Mouse (Mus musculus): ENCODE results near the gene Rac2. TPM values are rescaled to one million over a fixed set of nuclear protein-coding genes. Genes with fewer than 3 reads are reported as not detected.

Rac2 gene
- polyA plus RNA-seq, 1 experiment: not detected

GRCm38 (mm10) chr15:78591680-78592451, 19.3 kb upstream of the Rac2 start:
- H3K27me3 ChIP-seq (ENCODE audit: control insufficient read depth, insufficient read depth, low read length, poor library complexity, severe bottlenecking): no peaks in the 10 kb centered on the region
- H3K9ac ChIP-seq (ENCODE audit: low read depth, poor library complexity, severe bottlenecking): no peak overlapping the region
- H3K27ac ChIP-seq (ENCODE audit: insufficient read depth, low read length): no peak overlapping the region
- H3K36me3 ChIP-seq (ENCODE audit: control insufficient read depth, insufficient read depth, low read length, poor library complexity, severe bottlenecking): no peaks in the 10 kb centered on the region
- H3K4me3 ChIP-seq (ENCODE audit: low read depth, low read length): no peak overlapping the region
- H3K9me3 ChIP-seq (replicated peaks; ENCODE audit: control insufficient read depth, insufficient read depth, low read length, poor library complexity, severe bottlenecking): no peaks in the 10 kb centered on the region
- TF ChIP-seq POLR2A (IDR thresholded peaks at IDR 0.05; ENCODE audit: insufficient read depth, low read length) (no peak), EP300 (IDR thresholded peaks at IDR 0.05; ENCODE audit: insufficient read depth, low read depth, low read length) (no peak), CTCF (IDR thresholded peaks at IDR 0.05; ENCODE audit: low read depth, low read length) (no peak)
- no peaks in the 10 kb centered on the region for H3K4me1 ChIP-seq (ENCODE audit: control insufficient read depth, insufficient read depth, low read length)

GRCm38 (mm10) chr15:78590785-78591184, 18.2 kb upstream of the Rac2 start:
- H3K4me1 ChIP-seq (ENCODE audit: control insufficient read depth, insufficient read depth, low read length): no peaks in the 10 kb centered on the region

GRCm38 (mm10) chr15:78589936-78590335, 17.4 kb upstream of the Rac2 start:
- Histone ChIP-seq H3K27me3 (ENCODE audit: control insufficient read depth, insufficient read depth, low read length, poor library complexity, severe bottlenecking) (no peaks in the 10 kb centered on the region), H3K27ac (ENCODE audit: insufficient read depth, low read length) (no peak overlapping the region), H3K4me1 (ENCODE audit: control insufficient read depth, insufficient read depth, low read length) (no peaks in the 10 kb centered on the region), H3K9me3 (replicated peaks; ENCODE audit: control insufficient read depth, insufficient read depth, low read length, poor library complexity, severe bottlenecking) (no peaks in the 10 kb centered on the region), H3K36me3 (ENCODE audit: control insufficient read depth, insufficient read depth, low read length, poor library complexity, severe bottlenecking) (no peaks in the 10 kb centered on the region), H3K9ac (ENCODE audit: low read depth, poor library complexity, severe bottlenecking) (no peak overlapping the region), H3K4me3 (ENCODE audit: low read depth, low read length) (no peak overlapping the region)
- TF ChIP-seq EP300 (IDR thresholded peaks at IDR 0.05; ENCODE audit: insufficient read depth, low read depth, low read length): no peak
- TF ChIP-seq CTCF (IDR thresholded peaks at IDR 0.05; ENCODE audit: low read depth, low read length): no peak
- TF ChIP-seq POLR2A (IDR thresholded peaks at IDR 0.05; ENCODE audit: insufficient read depth, low read length): no peak

More at GRCm38 (mm10) chr15:78590785-78591184, 18.2 kb upstream of the Rac2 start:
- Histone ChIP-seq H3K4me3 (ENCODE audit: low read depth, low read length) (no peak overlapping the region), H3K27ac (ENCODE audit: insufficient read depth, low read length) (no peak overlapping the region), H3K36me3 (ENCODE audit: control insufficient read depth, insufficient read depth, low read length, poor library complexity, severe bottlenecking) (no peaks in the 10 kb centered on the region), H3K27me3 (ENCODE audit: control insufficient read depth, insufficient read depth, low read length, poor library complexity, severe bottlenecking) (no peaks in the 10 kb centered on the region), H3K9ac (ENCODE audit: low read depth, poor library complexity, severe bottlenecking) (no peak overlapping the region), H3K9me3 (replicated peaks; ENCODE audit: control insufficient read depth, insufficient read depth, low read length, poor library complexity, severe bottlenecking) (no peaks in the 10 kb centered on the region)
- TF ChIP-seq CTCF (IDR thresholded peaks at IDR 0.05; ENCODE audit: low read depth, low read length) (peak; percentile 6), POLR2A (IDR thresholded peaks at IDR 0.05; ENCODE audit: insufficient read depth, low read length) (no peak)

GRCm38 (mm10) chr15:78588900-78589299, 16.3 kb upstream of the Rac2 start:
- H3K9me3 ChIP-seq (replicated peaks; ENCODE audit: control insufficient read depth, insufficient read depth, low read length, poor library complexity, severe bottlenecking): no peaks in the 10 kb centered on the region

GRCm38 (mm10) chr15:78588049-78588448, 15.5 kb upstream of the Rac2 start:
- no peaks in the 10 kb centered on the region for H3K4me1 ChIP-seq (ENCODE audit: control insufficient read depth, insufficient read depth, low read length)
- no peaks in the 10 kb centered on the region for H3K36me3 ChIP-seq (ENCODE audit: control insufficient read depth, insufficient read depth, low read length, poor library complexity, severe bottlenecking)
- no peaks in the 10 kb centered on the region for H3K9me3 ChIP-seq (replicated peaks; ENCODE audit: control insufficient read depth, insufficient read depth, low read length, poor library complexity, severe bottlenecking)
- no peak for TF ChIP-seq EP300 (IDR thresholded peaks at IDR 0.05; ENCODE audit: insufficient read depth, low read depth, low read length)
- TF ChIP-seq CTCF (IDR thresholded peaks at IDR 0.05; ENCODE audit: low read depth, low read length): no peak
- no peak for TF ChIP-seq POLR2A (IDR thresholded peaks at IDR 0.05; ENCODE audit: insufficient read depth, low read length)
- no peak overlapping the region for H3K4me3 ChIP-seq (ENCODE audit: low read depth, low read length)
- H3K27me3 ChIP-seq (ENCODE audit: control insufficient read depth, insufficient read depth, low read length, poor library complexity, severe bottlenecking): no peaks in the 10 kb centered on the region
- no peak overlapping the region for H3K9ac ChIP-seq (ENCODE audit: low read depth, poor library complexity, severe bottlenecking)
- no peak overlapping the region for H3K27ac ChIP-seq (ENCODE audit: insufficient read depth, low read length)

More at GRCm38 (mm10) chr15:78588900-78589299, 16.3 kb upstream of the Rac2 start:
- H3K27me3 ChIP-seq (ENCODE audit: control insufficient read depth, insufficient read depth, low read length, poor library complexity, severe bottlenecking): no peaks in the 10 kb centered on the region
- no peak overlapping the region for H3K9ac ChIP-seq (ENCODE audit: low read depth, poor library complexity, severe bottlenecking)
- no peak overlapping the region for H3K27ac ChIP-seq (ENCODE audit: insufficient read depth, low read length)
- no peaks in the 10 kb centered on the region for H3K4me1 ChIP-seq (ENCODE audit: control insufficient read depth, insufficient read depth, low read length)
- H3K4me3 ChIP-seq (ENCODE audit: low read depth, low read length): no peak overlapping the region
- no peak for TF ChIP-seq EP300 (IDR thresholded peaks at IDR 0.05; ENCODE audit: insufficient read depth, low read depth, low read length)
- no peak for TF ChIP-seq POLR2A (IDR thresholded peaks at IDR 0.05; ENCODE audit: insufficient read depth, low read length)
- TF ChIP-seq CTCF (IDR thresholded peaks at IDR 0.05; ENCODE audit: low read depth, low read length): no peak
- H3K36me3 ChIP-seq (ENCODE audit: control insufficient read depth, insufficient read depth, low read length, poor library complexity, severe bottlenecking): no peaks in the 10 kb centered on the region
